Mouse (Mus musculus): ENCODE measurements around the gene Dapk3. TPM values are rescaled to one million over a fixed set of nuclear protein-coding genes. Genes with fewer than 3 reads are reported as not detected.
A peak's percentile ranks its signal among the peaks of the same experiment; 100 is the strongest.
"Not testable (repeated sequence)": the region's sequence is repeated elsewhere in the genome, so short reads cannot be mapped to it uniquely, and the experiment has no call there.

The Dapk3 gene
- polyA plus RNA-seq, 1 experiment, result 31.7 TPM

GRCm38 (mm10) chr10:81167200-81168086 is 15.4 kb upstream of the Dapk3 start, which contains the start of gene Pias4:
Pias4 (minus strand) TSS chr10:81167923.
- Histone ChIP-seq H3K27ac (replicated peaks; ENCODE audit: low read depth, low read length) (peak within 1 kb of the TSS; percentile 59), H3K4me3 (ENCODE audit: insufficient read depth, low read depth, low read length) (peak within 1 kb of the TSS; percentile 74), H3K4me1 (ENCODE audit: control insufficient read depth, insufficient read depth, insufficient read length, low read length) (peaks cover 7% of the 10 kb centered on the region)

GRCm38 (mm10) chr10:81168087-81168431 is 14.7 kb upstream of the Dapk3 start:
- peak overlapping the region; percentile 57 for H3K4me3 ChIP-seq (ENCODE audit: insufficient read depth, low read depth, low read length)
- peaks cover 6% of the 10 kb centered on the region; the same call in 1 of the 2 replicates for H3K4me1 ChIP-seq (ENCODE audit: control insufficient read depth, insufficient read depth, insufficient read length, low read length)
- H3K27ac ChIP-seq (replicated peaks; ENCODE audit: low read depth, low read length), result peak overlapping the region; percentile 59

GRCm38 (mm10) chr10:81168521-81169244 is 14.1 kb upstream of the Dapk3 start:
- Histone ChIP-seq H3K4me1 (ENCODE audit: control insufficient read depth, insufficient read depth, insufficient read length, low read length) (peaks cover 6% of the 10 kb centered on the region; the same call in 1 of the 2 replicates), H3K27ac (replicated peaks; ENCODE audit: low read depth, low read length) (peak overlapping the region; percentile 59), H3K4me3 (ENCODE audit: insufficient read depth, low read depth, low read length) (peak overlapping the region; percentile 57)

- not testable (repeated sequence) for H3K4me1 ChIP-seq (ENCODE audit: control insufficient read depth, insufficient read depth, insufficient read length, low read length)
- Histone ChIP-seq H3K4me3 (ENCODE audit: insufficient read depth, low read depth, low read length) (peak overlapping the region; percentile 33), H3K27ac (replicated peaks; ENCODE audit: low read depth, low read length) (peak overlapping the region; percentile 38; the same call in 1 of the 2 replicates)
Observed at GRCm38 (mm10) chr10:81169411-81169900, 13.3 kb upstream of the Dapk3 start.

GRCm38 (mm10) chr10:81173132-81173531 is 9.7 kb upstream of the Dapk3 start:
- peak overlapping the region; percentile 47 for H3K4me3 ChIP-seq (ENCODE audit: insufficient read depth, low read depth, low read length)
- peak overlapping the region; percentile 76 for H3K27ac ChIP-seq (replicated peaks; ENCODE audit: low read depth, low read length)
- H3K4me1 ChIP-seq (ENCODE audit: control insufficient read depth, insufficient read depth, insufficient read length, low read length), result no peaks in the 10 kb centered on the region; the same call in 1 of the 2 replicates

- Histone ChIP-seq H3K27ac (replicated peaks; ENCODE audit: low read depth, low read length) (peak overlapping the region; percentile 53), H3K4me1 (ENCODE audit: control insufficient read depth, insufficient read depth, insufficient read length, low read length) (no peaks in the 10 kb centered on the region; the same call in 1 of the 2 replicates), H3K4me3 (ENCODE audit: insufficient read depth, low read depth, low read length) (peak overlapping the region; percentile 26)
Observed at GRCm38 (mm10) chr10:81174617-81175344, 8.0 kb upstream of the Dapk3 start.

GRCm38 (mm10) chr10:81175345-81175701 is 7.5 kb upstream of the Dapk3 start:
- peak overlapping the region; percentile 1; the same call in 1 of the 2 replicates for H3K4me3 ChIP-seq (ENCODE audit: insufficient read depth, low read depth, low read length)
- H3K4me1 ChIP-seq (ENCODE audit: control insufficient read depth, insufficient read depth, insufficient read length, low read length), result not testable (repeated sequence)
- H3K27ac ChIP-seq (replicated peaks; ENCODE audit: low read depth, low read length), result peak overlapping the region; percentile 85

- H3K27ac ChIP-seq (replicated peaks; ENCODE audit: low read depth, low read length), result peak overlapping the region; percentile 85
- H3K4me1 ChIP-seq (ENCODE audit: control insufficient read depth, insufficient read depth, insufficient read length, low read length), result no peaks in the 10 kb centered on the region; the same call in 1 of the 2 replicates
- peak overlapping the region; percentile 61 for H3K4me3 ChIP-seq (ENCODE audit: insufficient read depth, low read depth, low read length)
Observed at GRCm38 (mm10) chr10:81175936-81176465, 6.8 kb upstream of the Dapk3 start.

GRCm38 (mm10) chr10:81176466-81177271 is 6.1 kb upstream of the Dapk3 start, which contains the start of gene Eef2:
Eef2 (plus strand) TSS chr10:81176631.
- Histone ChIP-seq H3K27ac (replicated peaks; ENCODE audit: low read depth, low read length) (peak within 1 kb of the TSS; percentile 88), H3K4me1 (ENCODE audit: control insufficient read depth, insufficient read depth, insufficient read length, low read length) (no peaks in the 10 kb centered on the region; the same call in 1 of the 2 replicates), H3K4me3 (ENCODE audit: insufficient read depth, low read depth, low read length) (peak within 1 kb of the TSS; percentile 85)

GRCm38 (mm10) chr10:81177491-81177925 is 5.3 kb upstream of the Dapk3 start:
- peak overlapping the region; percentile 85 for H3K4me3 ChIP-seq (ENCODE audit: insufficient read depth, low read depth, low read length)
- no peaks in the 10 kb centered on the region; the same call in 1 of the 2 replicates for H3K4me1 ChIP-seq (ENCODE audit: control insufficient read depth, insufficient read depth, insufficient read length, low read length)
- peak overlapping the region; percentile 88 for H3K27ac ChIP-seq (replicated peaks; ENCODE audit: low read depth, low read length)

- peak overlapping the region; percentile 85 for H3K4me3 ChIP-seq (ENCODE audit: insufficient read depth, low read depth, low read length)
- no peaks in the 10 kb centered on the region; the same call in 1 of the 2 replicates for H3K4me1 ChIP-seq (ENCODE audit: control insufficient read depth, insufficient read depth, insufficient read length, low read length)
- no peak overlapping the region for H3K27ac ChIP-seq (replicated peaks; ENCODE audit: low read depth, low read length)
Observed at GRCm38 (mm10) chr10:81177958-81178712, 4.7 kb upstream of the Dapk3 start.

GRCm38 (mm10) chr10:81178927-81179326 is 3.9 kb upstream of the Dapk3 start:
- H3K4me3 ChIP-seq (ENCODE audit: insufficient read depth, low read depth, low read length), result 0 out of 2 replicates have a peak overlapping the region, but pooled peaks have one; percentile 85

More at GRCm38 (mm10) chr10:81178927-81179326, 3.9 kb upstream of the Dapk3 start:
- Histone ChIP-seq H3K27ac (replicated peaks; ENCODE audit: low read depth, low read length) (no peak overlapping the region), H3K4me1 (ENCODE audit: control insufficient read depth, insufficient read depth, insufficient read length, low read length) (no peaks in the 10 kb centered on the region; the same call in 1 of the 2 replicates)

Measured in brown adipose tissue, adult 24 weeks (tissue).